Mouse (Mus musculus) hindbrain, postnatal 0 days (tissue): ENCODE data around the gene Dnajb6. TPM values are rescaled to one million over a fixed set of nuclear protein-coding genes. Genes with fewer than 3 reads are reported as not detected.

ENCODE experiments used
- ATAC-seq: fragments of 200-750 bp; cut with Nextera tagmentation; 2 replicates; pipeline ENCODE4 v1.8.0; 2017; ENCODE audit warnings: mild to moderate bottlenecking, moderate TSS enrichment, moderate library complexity
- DNase-seq: peaks from one replicate; pipeline ENCODE4 v3.0.0-alpha.2; 2015; ENCODE audit warnings: low spot score
- H3K27ac ChIP-seq: fragments of 300-500 bp; sonication (generic); 2 replicates; pipeline ENCODE4 v1.5.1; 2014; ENCODE audit warnings: mild to moderate bottlenecking
- H3K27me3 ChIP-seq: fragments of 300-500 bp; sonication (generic); 2 replicates; pipeline ENCODE4 v1.6.1; 2014; ENCODE audit warnings: low read length, mixed read lengths; ENCODE audit not compliant: insufficient read depth
- H3K36me3 ChIP-seq: fragments of 300-500 bp; sonication (generic); 2 replicates; pipeline ENCODE4 v1.6.1; 2014; ENCODE audit warnings: low read length, mixed read lengths; ENCODE audit not compliant: insufficient read depth
- H3K4me1 ChIP-seq: fragments of 300-500 bp; sonication (generic); 2 replicates; pipeline ENCODE4 v1.6.1; 2014; ENCODE audit warnings: antibody characterized with exemption, low read length, mixed read lengths; ENCODE audit not compliant: insufficient read depth
- H3K4me2 ChIP-seq: fragments of 300-500 bp; sonication (generic); 2 replicates; pipeline ENCODE4 v1.6.1; 2014; ENCODE audit warnings: low read depth, mild to moderate bottlenecking, low read length, moderate library complexity, mixed read lengths
- H3K4me3 ChIP-seq: fragments of 300-500 bp; sonication (generic); 2 replicates; pipeline ENCODE4 v1.5.1; 2014; ENCODE audit warnings: low read length
- H3K9ac ChIP-seq: fragments of 300-500 bp; sonication (generic); replicated peaks from 2 replicates; pipeline ENCODE4 v1.6.1; 2014; ENCODE audit warnings: mild to moderate bottlenecking, low read length, moderate library complexity, mixed read lengths
- H3K9me3 ChIP-seq: fragments of 300-500 bp; sonication (generic); 2 replicates; pipeline ENCODE4 v1.6.1; 2016; ENCODE audit warnings: low read length, mixed read lengths
- CTCF ChIP-seq: IDR thresholded peaks from 2 replicates; pipeline ENCODE4 v1.5.1; 2016; ENCODE audit warnings: antibody characterized with exemption, control low read depth, low read depth
- WGBS: fragments of 180-500 bp; shearing (Covaris S2); extraction: QIAGEN DNeasy Blood & Tissue Kit; methylation state at CpG from one replicate; pipeline ENCODE4 v1.1.7; 2014; 5-methylcytosine and 5-hydroxymethylcytosine counted together
- polyA plus RNA-seq: library from polyadenylated mRNA; unstranded; fragments of >200 nt; fragmentation: Nextera tagmentation; extraction: Ambion mirVana; gene quantifications from 2 replicates; pipeline ENCODE4 v1.2.1, GENCODE M21; 2015
- total RNA-seq: library from RNA; depleted of rRNA; stranded (reverse); fragments of >200 nt; gene quantifications from 2 replicates; pipeline ENCODE4 v1.2.3, GENCODE M21; 2014; rRNA removed

Gene Dnajb6
- total and polyA plus RNA-seq, 2 experiments from 2014 or later: 96.3 to 292 TPM

- WGBS: 93% methylated on average over 5 of the region's 5 CpGs
- Histone ChIP-seq H3K36me3 (no peaks in the 10 kb centered on the region), H3K9ac (no peak overlapping the region), H3K27me3 (no peaks in the 10 kb centered on the region), H3K4me2 (no peak overlapping the region), H3K9me3 (no peaks in the 10 kb centered on the region), H3K27ac (no peak overlapping the region), H3K4me1 (no peaks in the 10 kb centered on the region), H3K4me3 (no peak overlapping the region)
- no peak for TF ChIP-seq CTCF
- ATAC-seq (no peak), DNase-seq (no peak)
These were observed 126.9 kb downstream of the Dnajb6 start for GRCm38 (mm10) chr5:29862388-29862787.

- no peak for ATAC-seq
- no peak for TF ChIP-seq CTCF
- H3K36me3 ChIP-seq: no peaks in the 10 kb centered on the region
- no peaks in the 10 kb centered on the region for H3K4me1 ChIP-seq
- no peaks in the 10 kb centered on the region for H3K27me3 ChIP-seq
- WGBS: 82% methylated on average over 4 of the region's 4 CpGs
- no peak for DNase-seq
- no peaks in the 10 kb centered on the region for H3K9me3 ChIP-seq
- H3K9ac ChIP-seq: no peak overlapping the region
- no peak overlapping the region for H3K4me2 ChIP-seq
- no peak overlapping the region for H3K4me3 ChIP-seq
- no peak overlapping the region for H3K27ac ChIP-seq
These were observed 128.8 kb downstream of the Dnajb6 start for GRCm38 (mm10) chr5:29864291-29864737.

GRCm38 (mm10) chr5:29864994-29865393, 129.5 kb downstream of the Dnajb6 start:
- no peak overlapping the region for H3K27ac ChIP-seq
- WGBS: 65% methylated on average over 4 of the region's 4 CpGs
- H3K4me2 ChIP-seq: no peak overlapping the region
- no peaks in the 10 kb centered on the region for H3K4me1 ChIP-seq
- H3K27me3 ChIP-seq: no peaks in the 10 kb centered on the region
- no peak overlapping the region for H3K9ac ChIP-seq
- H3K36me3 ChIP-seq: no peaks in the 10 kb centered on the region
- no peak for DNase-seq
- TF ChIP-seq CTCF: no peak
- ATAC-seq: no peak
- H3K4me3 ChIP-seq: no peak overlapping the region
- H3K9me3 ChIP-seq: no peaks in the 10 kb centered on the region

Other genes with a start within 250 kb of the Dnajb6 start
- 59.6 and 69.4 TPM in 2 replicates for gene Ube3c, start 166.4 kb upstream of the Dnajb6 start, total RNA-seq
- 35.6 TPM in 2 replicates for gene Ube3c, start 166.4 kb upstream of the Dnajb6 start, polyA plus RNA-seq
- gene Gm5129, start 248 bp downstream of the Dnajb6 start, total RNA-seq: not detected in 2 replicates
- gene Gm5129, start 248 bp downstream of the Dnajb6 start, polyA plus RNA-seq: not detected in 2 replicates